Mouse (Mus musculus): Measurements from ENCODE around the gene Dlx3. TPM values are rescaled to one million over a fixed set of nuclear protein-coding genes. Genes with fewer than 3 reads are reported as not detected.

Gene Dlx3
- polyA plus RNA-seq, 1 experiment from 2014 or later = 0.59 TPM

- Histone ChIP-seq H3K36me3 (ENCODE audit: control insufficient read depth, insufficient read depth, low read length) (no peaks in the 10 kb centered on the region), H3K9ac (ENCODE audit: low read length) (no peak overlapping the region), H3K4me2 (no peak overlapping the region), H3K27me3 (ENCODE audit: control insufficient read depth, insufficient read depth, low read length) (peaks cover 30% of the 10 kb centered on the region), H3K4me1 (ENCODE audit: control insufficient read depth, insufficient read depth, low read length) (peaks cover 8% of the 10 kb centered on the region; the same call in 1 of the 2 replicates), H3K27ac (ENCODE audit: low read depth, low read length) (no peak overlapping the region), H3K9me3 (ENCODE audit: control insufficient read depth, low read length) (no peaks in the 10 kb centered on the region), H3K4me3 (ENCODE audit: low read depth, low read length) (no peak overlapping the region)
- ATAC-seq (ENCODE audit: low FRiP score) = no peak
- DNase-seq (ENCODE audit: low spot score, missing footprints) = peak; percentile 82
- 75% methylated on average over 11 of the region's 11 CpGs for WGBS
These were observed 8.4 kb downstream of the Dlx3 start for GRCm38 (mm10) chr11:95128359-95128758.

GRCm38 (mm10) chr11:95130668-95131252, 10.8 kb downstream of the Dlx3 start:
- Histone ChIP-seq H3K27me3 (ENCODE audit: control insufficient read depth, insufficient read depth, low read length) (peaks cover 6% of the 10 kb centered on the region), H3K4me2 (no peak overlapping the region), H3K9me3 (ENCODE audit: control insufficient read depth, low read length) (no peaks in the 10 kb centered on the region), H3K4me3 (ENCODE audit: low read depth, low read length) (no peak overlapping the region), H3K4me1 (ENCODE audit: control insufficient read depth, insufficient read depth, low read length) (peaks cover 8% of the 10 kb centered on the region; the same call in 1 of the 2 replicates), H3K36me3 (ENCODE audit: control insufficient read depth, insufficient read depth, low read length) (no peaks in the 10 kb centered on the region), H3K9ac (ENCODE audit: low read length) (no peak overlapping the region), H3K27ac (ENCODE audit: low read depth, low read length) (no peak overlapping the region)
- DNase-seq (ENCODE audit: low spot score, missing footprints) (no peak), ATAC-seq (ENCODE audit: low FRiP score) (no peak)
- WGBS = 79% methylated on average over 17 of the region's 17 CpGs

GRCm38 (mm10) chr11:95133321-95133720, 13.4 kb downstream of the Dlx3 start:
- Histone ChIP-seq H3K36me3 (ENCODE audit: control insufficient read depth, insufficient read depth, low read length) (no peaks in the 10 kb centered on the region), H3K27ac (ENCODE audit: low read depth, low read length) (no peak overlapping the region), H3K4me2 (no peak overlapping the region), H3K27me3 (ENCODE audit: control insufficient read depth, insufficient read depth, low read length) (peaks cover 11% of the 10 kb centered on the region), H3K4me3 (ENCODE audit: low read depth, low read length) (no peak overlapping the region), H3K9me3 (ENCODE audit: control insufficient read depth, low read length) (no peaks in the 10 kb centered on the region), H3K4me1 (ENCODE audit: control insufficient read depth, insufficient read depth, low read length) (no peaks in the 10 kb centered on the region), H3K9ac (ENCODE audit: low read length) (no peak overlapping the region)
- 84% methylated on average over 6 of the region's 6 CpGs for WGBS
- ATAC-seq (ENCODE audit: low FRiP score) = no peak
- no peak for DNase-seq (ENCODE audit: low spot score, missing footprints)

- Histone ChIP-seq H3K4me3 (ENCODE audit: low read depth, low read length) (no peak overlapping the region), H3K4me2 (no peak overlapping the region), H3K4me1 (ENCODE audit: control insufficient read depth, insufficient read depth, low read length) (peaks cover 3% of the 10 kb centered on the region; the same call in 1 of the 2 replicates), H3K27ac (ENCODE audit: low read depth, low read length) (no peak overlapping the region), H3K9ac (ENCODE audit: low read length) (no peak overlapping the region), H3K27me3 (ENCODE audit: control insufficient read depth, insufficient read depth, low read length) (peaks cover 45% of the 10 kb centered on the region), H3K36me3 (ENCODE audit: control insufficient read depth, insufficient read depth, low read length) (no peaks in the 10 kb centered on the region), H3K9me3 (ENCODE audit: control insufficient read depth, low read length) (no peaks in the 10 kb centered on the region)
- no peak for ATAC-seq (ENCODE audit: low FRiP score)
- DNase-seq (ENCODE audit: low spot score, missing footprints) = no peak
- WGBS = 19% methylated on average over 6 of the region's 6 CpGs
These were observed 17.4 kb downstream of the Dlx3 start for GRCm38 (mm10) chr11:95137281-95137680.

GRCm38 (mm10) chr11:95139871-95140270, 20.0 kb downstream of the Dlx3 start:
- Histone ChIP-seq H3K4me2 (no peak overlapping the region), H3K36me3 (ENCODE audit: control insufficient read depth, insufficient read depth, low read length) (no peaks in the 10 kb centered on the region), H3K9me3 (ENCODE audit: control insufficient read depth, low read length) (no peaks in the 10 kb centered on the region), H3K9ac (ENCODE audit: low read length) (no peak overlapping the region), H3K27ac (ENCODE audit: low read depth, low read length) (no peak overlapping the region), H3K4me3 (ENCODE audit: low read depth, low read length) (no peak overlapping the region), H3K27me3 (ENCODE audit: control insufficient read depth, insufficient read depth, low read length) (peaks cover 71% of the 10 kb centered on the region), H3K4me1 (ENCODE audit: control insufficient read depth, insufficient read depth, low read length) (peaks cover 5% of the 10 kb centered on the region)
- DNase-seq (ENCODE audit: low spot score, missing footprints) = no peak
- WGBS = 43% methylated on average over 5 of the region's 5 CpGs
- no peak for ATAC-seq (ENCODE audit: low FRiP score)

GRCm38 (mm10) chr11:95142258-95142657, 22.3 kb downstream of the Dlx3 start:
- peak; percentile 93 for DNase-seq (ENCODE audit: low spot score, missing footprints)
- 12% methylated on average over 10 of the region's 10 CpGs for WGBS

GRCm38 (mm10) chr11:95142980-95143575, 23.2 kb downstream of the Dlx3 start:
- Histone ChIP-seq H3K4me3 (ENCODE audit: low read depth, low read length) (no peak overlapping the region), H3K4me1 (ENCODE audit: control insufficient read depth, insufficient read depth, low read length) (peaks cover 16% of the 10 kb centered on the region), H3K27ac (ENCODE audit: low read depth, low read length) (no peak overlapping the region), H3K4me2 (no peak overlapping the region), H3K36me3 (ENCODE audit: control insufficient read depth, insufficient read depth, low read length) (no peaks in the 10 kb centered on the region), H3K27me3 (ENCODE audit: control insufficient read depth, insufficient read depth, low read length) (peaks cover 97% of the 10 kb centered on the region), H3K9ac (ENCODE audit: low read length) (no peak overlapping the region), H3K9me3 (ENCODE audit: control insufficient read depth, low read length) (no peaks in the 10 kb centered on the region)
- ATAC-seq (ENCODE audit: low FRiP score) = no peak
- DNase-seq (ENCODE audit: low spot score, missing footprints) = peak; percentile 95
- 2% methylated on average over 39 of the region's 39 CpGs for WGBS

More at GRCm38 (mm10) chr11:95142258-95142657, 22.3 kb downstream of the Dlx3 start:
- H3K4me3 ChIP-seq (ENCODE audit: low read depth, low read length) = no peak overlapping the region
- no peak for ATAC-seq (ENCODE audit: low FRiP score)
- no peak overlapping the region for H3K4me2 ChIP-seq
- H3K4me1 ChIP-seq (ENCODE audit: control insufficient read depth, insufficient read depth, low read length) = peaks cover 16% of the 10 kb centered on the region
- H3K27ac ChIP-seq (ENCODE audit: low read depth, low read length) = no peak overlapping the region
- H3K36me3 ChIP-seq (ENCODE audit: control insufficient read depth, insufficient read depth, low read length) = no peaks in the 10 kb centered on the region
- peaks cover 94% of the 10 kb centered on the region for H3K27me3 ChIP-seq (ENCODE audit: control insufficient read depth, insufficient read depth, low read length)
- H3K9me3 ChIP-seq (ENCODE audit: control insufficient read depth, low read length) = no peaks in the 10 kb centered on the region
- no peak overlapping the region for H3K9ac ChIP-seq (ENCODE audit: low read length)

GRCm38 (mm10) chr11:95143663-95144062, 23.7 kb downstream of the Dlx3 start:
- Histone ChIP-seq H3K27ac (ENCODE audit: low read depth, low read length) (no peak overlapping the region), H3K4me3 (ENCODE audit: low read depth, low read length) (no peak overlapping the region), H3K4me2 (no peak overlapping the region), H3K9me3 (ENCODE audit: control insufficient read depth, low read length) (no peaks in the 10 kb centered on the region), H3K4me1 (ENCODE audit: control insufficient read depth, insufficient read depth, low read length) (peaks cover 16% of the 10 kb centered on the region), H3K9ac (ENCODE audit: low read length) (no peak overlapping the region), H3K27me3 (ENCODE audit: control insufficient read depth, insufficient read depth, low read length) (peaks cover 98% of the 10 kb centered on the region), H3K36me3 (ENCODE audit: control insufficient read depth, insufficient read depth, low read length) (no peaks in the 10 kb centered on the region)
- ATAC-seq (ENCODE audit: low FRiP score) (no peak), DNase-seq (ENCODE audit: low spot score, missing footprints) (peak; percentile 94)
- 4% methylated on average over 4 of the region's 4 CpGs for WGBS

- ATAC-seq (ENCODE audit: low FRiP score) (no peak), DNase-seq (ENCODE audit: low spot score, missing footprints) (peak; percentile 95)
- no peak overlapping the region for H3K9ac ChIP-seq (ENCODE audit: low read length)
- no peak overlapping the region for H3K27ac ChIP-seq (ENCODE audit: low read depth, low read length)
- peaks cover 98% of the 10 kb centered on the region for H3K27me3 ChIP-seq (ENCODE audit: control insufficient read depth, insufficient read depth, low read length)
- 7% methylated on average over 9 of the region's 9 CpGs for WGBS
- H3K9me3 ChIP-seq (ENCODE audit: control insufficient read depth, low read length) = no peaks in the 10 kb centered on the region
- H3K4me1 ChIP-seq (ENCODE audit: control insufficient read depth, insufficient read depth, low read length) = peaks cover 15% of the 10 kb centered on the region
- no peaks in the 10 kb centered on the region for H3K36me3 ChIP-seq (ENCODE audit: control insufficient read depth, insufficient read depth, low read length)
- no peak overlapping the region for H3K4me3 ChIP-seq (ENCODE audit: low read depth, low read length)
- H3K4me2 ChIP-seq = no peak overlapping the region
These were observed 24.4 kb downstream of the Dlx3 start for GRCm38 (mm10) chr11:95144091-95144945.

Measured in midbrain, embryonic 11.5 days (tissue).